Mouse (Mus musculus) intestine, embryonic 14.5 days (tissue): Measurements from ENCODE around the gene Snx8. TPM values are rescaled to one million over a fixed set of nuclear protein-coding genes. Genes with fewer than 3 reads are reported as not detected.

Source experiments
- ATAC-seq: fragments of 200-750 bp; cut with Nextera tagmentation; replicated peaks from 2 replicates; pipeline ENCODE4 v1.8.0; 2017; ENCODE audit warnings: low read depth, moderate number of reproducible peaks, moderate TSS enrichment, moderate library complexity; ENCODE audit not compliant: low FRiP score, low TSS enrichment
- DNase-seq: peaks from one replicate; pipeline ENCODE4 v3.0.0-alpha.2; 2018; ENCODE audit warnings: low spot score
- H3K27ac ChIP-seq: fragments of 300-500 bp; sonication (generic); 2 replicates; pipeline ENCODE4 v1.5.1; 2014; ENCODE audit warnings: low read depth, mild to moderate bottlenecking, control low read depth
- H3K27me3 ChIP-seq: fragments of 300-500 bp; sonication (generic); replicated peaks from 2 replicates; pipeline ENCODE4 v1.6.1; 2014; ENCODE audit warnings: low read length, control low read depth; ENCODE audit not compliant: control insufficient read depth, insufficient read depth
- H3K36me3 ChIP-seq: fragments of 300-500 bp; sonication (generic); 2 replicates; pipeline ENCODE4 v1.6.1; 2014; ENCODE audit warnings: low read length, control low read depth; ENCODE audit not compliant: control insufficient read depth, insufficient read depth
- H3K4me1 ChIP-seq: fragments of 300-500 bp; sonication (generic); replicated peaks from 2 replicates; pipeline ENCODE4 v1.6.1; 2014; ENCODE audit warnings: low read length, control low read depth, mixed read lengths; ENCODE audit not compliant: control insufficient read depth, insufficient read depth
- H3K4me2 ChIP-seq: fragments of 300-500 bp; sonication (generic); 2 replicates; pipeline ENCODE4 v1.6.1; 2014; ENCODE audit warnings: low read length
- H3K4me3 ChIP-seq: fragments of 300-500 bp; sonication (generic); 2 replicates; pipeline ENCODE4 v1.5.1; 2014; ENCODE audit warnings: low read depth, low read length, control low read depth, mixed read lengths
- H3K9ac ChIP-seq: fragments of 300-500 bp; sonication (generic); 2 replicates; pipeline ENCODE4 v1.6.1; 2014; ENCODE audit warnings: mild to moderate bottlenecking, low read length
- H3K9me3 ChIP-seq: fragments of 300-500 bp; sonication (generic); 2 replicates; pipeline ENCODE4 v1.6.1; 2016; ENCODE audit warnings: low read length, control low read depth; ENCODE audit not compliant: control insufficient read depth
- WGBS: fragments of 180-500 bp; shearing (Covaris S2); extraction: QIAGEN DNeasy Blood & Tissue Kit; methylation state at CpG from one replicate; pipeline ENCODE4 v1.1.7; 2014; 5-methylcytosine and 5-hydroxymethylcytosine counted together
- microRNA-seq: library from miRNA; unstranded; fragments of <30 nt; microRNA quantifications from one replicate; pipeline ENCODE4, GENCODE M21; 2016
- polyA plus RNA-seq: library from polyadenylated mRNA; unstranded; fragments of >200 nt; fragmentation: Nextera tagmentation; extraction: Ambion mirVana; gene quantifications from 2 replicates; pipeline ENCODE4 v1.2.1, GENCODE M21; 2014

The Snx8 gene
- polyA plus RNA-seq, 1 experiment from 2014 or later, result 9.3 TPM

DNA sequence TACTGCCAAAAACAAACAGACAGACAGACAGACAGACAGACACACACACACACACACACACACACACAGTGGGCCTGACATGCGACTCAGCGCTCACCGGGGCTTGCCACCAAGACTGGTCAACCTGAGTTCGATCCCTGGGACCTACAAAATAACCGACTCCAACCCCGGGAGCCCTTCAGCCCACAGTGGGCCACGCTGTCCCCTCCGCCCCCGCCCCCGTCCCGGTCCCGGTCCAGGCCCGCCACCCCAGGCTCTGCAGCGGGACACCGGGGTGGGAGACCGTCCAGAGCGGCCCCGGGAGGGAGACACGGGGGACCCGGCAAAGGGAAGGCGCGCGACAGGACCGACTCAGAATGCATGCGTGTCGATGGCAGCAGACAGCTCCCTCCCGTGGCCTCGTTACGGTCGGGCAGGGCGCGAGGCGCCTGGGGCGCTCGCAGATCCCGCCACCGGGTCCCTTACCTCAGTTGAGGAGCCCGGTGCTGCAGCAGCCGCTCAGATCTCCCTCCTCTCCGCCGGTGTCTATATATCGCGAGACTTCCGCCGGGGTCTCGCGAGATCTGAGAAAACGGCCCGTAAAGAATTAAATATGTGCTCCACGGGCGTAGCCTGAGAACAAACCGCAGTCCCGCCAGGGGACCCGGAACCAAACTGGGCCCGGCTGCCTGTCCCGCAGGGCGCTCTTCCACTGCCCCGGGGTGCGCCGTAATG lies 67.9 kb downstream of the Snx8 start, which contains the start of the genes Mad1l1 and Nudt1:
Gene Mad1l1, minus strand, starts transcription at position 511 of the 714 bp plus-strand sequence.
Gene Nudt1, plus strand, starts transcription at position 615 of the 714 bp plus-strand sequence.
- Histone ChIP-seq H3K36me3 (no peaks in the 10 kb centered on the region), H3K27me3 (no peaks in the 10 kb centered on the region), H3K4me2 (peak within 1 kb of the TSS; percentile 67), H3K27ac (peak within 1 kb of the TSS; percentile 79), H3K9me3 (no peaks in the 10 kb centered on the region), H3K4me1 (peaks cover 8% of the 10 kb centered on the region), H3K4me3 (peak within 1 kb of the TSS; percentile 88), H3K9ac (peak within 1 kb of the TSS; percentile 99)
- DNase-seq (peak; percentile 96), ATAC-seq (peak; percentile 92)
- WGBS, result under 1% methylated on average over 59 of the region's 60 CpGs

DNA sequence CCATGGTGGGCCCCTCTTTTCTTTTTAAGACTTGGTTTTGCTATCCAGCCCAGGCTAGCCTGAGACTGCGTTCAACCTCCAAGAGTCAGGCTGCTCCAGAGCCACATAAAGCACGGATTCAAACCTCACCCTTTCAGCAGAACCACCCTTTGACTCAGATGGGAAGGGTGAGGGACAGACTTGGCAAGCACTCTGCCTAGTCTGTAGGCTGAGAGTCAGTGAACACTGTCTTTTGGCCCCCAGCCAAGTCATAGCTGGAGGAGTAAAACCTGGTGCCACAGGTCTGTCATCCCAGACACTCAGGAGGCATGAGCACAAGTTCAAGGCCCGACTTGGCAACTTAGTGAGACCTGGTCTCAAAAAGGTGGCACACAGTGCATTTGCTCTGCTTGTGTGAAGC lies 72.3 kb downstream of the Snx8 start:
- Histone ChIP-seq H3K9me3 (no peaks in the 10 kb centered on the region), H3K4me3 (no peak overlapping the region), H3K9ac (no peak overlapping the region), H3K27ac (no peak overlapping the region), H3K27me3 (no peaks in the 10 kb centered on the region), H3K36me3 (peaks cover 27% of the 10 kb centered on the region), H3K4me1 (peaks cover 8% of the 10 kb centered on the region), H3K4me2 (no peak overlapping the region)
- DNase-seq (no peak), ATAC-seq (no peak)
- 88% methylated on average over 3 of the region's 3 CpGs for WGBS

DNA sequence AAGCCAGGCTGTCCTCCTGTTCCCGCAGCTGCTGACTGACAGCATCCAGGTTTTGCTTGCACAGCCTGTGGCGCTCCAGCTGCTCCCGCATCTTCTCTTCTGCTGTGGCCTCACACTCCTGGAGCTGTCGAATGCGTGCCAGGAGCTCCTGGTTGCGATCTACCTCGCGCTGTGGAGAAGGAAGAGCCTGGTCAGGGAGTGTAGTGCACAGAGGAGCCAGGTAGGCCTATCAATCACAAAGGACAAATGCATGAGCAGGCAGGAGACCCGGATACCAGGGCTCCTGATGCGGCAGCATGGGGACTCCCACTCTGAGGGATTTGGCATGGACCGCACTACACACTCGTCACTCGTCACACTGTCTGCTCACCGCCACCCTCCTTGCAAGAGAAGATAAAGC lies 81.5 kb downstream of the Snx8 start:
- Histone ChIP-seq H3K9me3 (no peaks in the 10 kb centered on the region), H3K4me3 (no peak overlapping the region), H3K4me2 (no peak overlapping the region), H3K27ac (no peak overlapping the region), H3K4me1 (no peaks in the 10 kb centered on the region), H3K27me3 (no peaks in the 10 kb centered on the region), H3K36me3 (peaks cover 85% of the 10 kb centered on the region), H3K9ac (no peak overlapping the region)
- 90% methylated on average over 14 of the region's 14 CpGs for WGBS
- no peak for ATAC-seq
- DNase-seq, result no peak

- H3K9ac ChIP-seq, result no peak overlapping the region
- H3K27ac ChIP-seq, result no peak overlapping the region
- H3K4me3 ChIP-seq, result no peak overlapping the region
- ATAC-seq (no peak), DNase-seq (no peak)
- no peaks in the 10 kb centered on the region for H3K4me1 ChIP-seq
- WGBS, result 89% methylated on average over 8 of the region's 8 CpGs
- H3K4me2 ChIP-seq, result no peak overlapping the region
- H3K36me3 ChIP-seq, result peaks cover 87% of the 10 kb centered on the region
- no peaks in the 10 kb centered on the region for H3K9me3 ChIP-seq
- H3K27me3 ChIP-seq, result no peaks in the 10 kb centered on the region
Measured at GRCm38 (mm10) chr5:140306016-140306415, 83.0 kb downstream of the Snx8 start.

DNA sequence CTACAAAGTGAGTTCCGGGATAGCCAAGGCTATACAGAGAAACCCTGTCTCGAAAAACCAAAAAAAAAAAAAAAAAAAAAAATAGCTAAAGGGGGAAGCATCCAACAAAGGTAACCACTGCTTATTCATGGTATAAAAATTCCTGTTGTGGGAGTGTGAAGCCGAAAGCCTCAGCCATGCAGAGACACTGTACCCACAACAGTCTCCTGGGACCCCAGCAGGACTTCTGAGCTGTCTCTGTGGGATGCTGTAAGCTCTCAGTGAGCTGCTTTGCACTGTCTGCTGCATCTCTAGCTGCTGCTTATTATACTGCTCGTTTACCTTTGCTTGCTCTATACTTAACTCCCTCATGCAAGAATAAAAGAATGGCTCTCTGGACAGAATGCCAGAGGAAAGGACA lies 90.8 kb downstream of the Snx8 start:
- no peak overlapping the region for H3K27ac ChIP-seq
- H3K4me2 ChIP-seq, result no peak overlapping the region
- no peaks in the 10 kb centered on the region for H3K4me1 ChIP-seq
- WGBS, result 93% methylated on average over 4 of the region's 4 CpGs
- H3K4me3 ChIP-seq, result no peak overlapping the region
- ATAC-seq (no peak), DNase-seq (no peak)
- no peaks in the 10 kb centered on the region for H3K9me3 ChIP-seq
- no peaks in the 10 kb centered on the region for H3K27me3 ChIP-seq
- peaks cover 82% of the 10 kb centered on the region for H3K36me3 ChIP-seq
- H3K9ac ChIP-seq, result no peak overlapping the region

DNA sequence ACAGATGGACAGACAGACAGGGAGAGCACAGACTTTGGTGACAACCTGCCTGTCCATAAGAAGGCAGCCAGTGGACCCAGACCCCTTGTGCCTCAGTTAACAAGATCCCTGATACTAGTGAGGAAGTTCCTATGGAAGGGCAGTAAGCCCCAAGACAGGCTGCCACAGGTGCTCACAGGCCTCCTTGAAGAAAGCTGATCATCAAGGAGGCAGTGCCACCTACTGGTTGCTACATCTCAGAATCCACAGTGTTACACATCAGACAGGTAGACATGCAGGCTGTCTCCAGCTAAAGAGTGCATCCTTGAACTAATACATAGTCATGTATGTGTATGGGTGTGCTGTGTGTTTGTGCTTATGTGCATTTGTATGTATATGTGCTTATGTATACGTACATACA lies 96.9 kb downstream of the Snx8 start:
- H3K36me3 ChIP-seq, result peaks cover 66% of the 10 kb centered on the region
- H3K4me3 ChIP-seq, result no peak overlapping the region
- no peak overlapping the region for H3K4me2 ChIP-seq
- no peak overlapping the region for H3K27ac ChIP-seq
- no peaks in the 10 kb centered on the region for H3K4me1 ChIP-seq
- 0 out of 2 replicates have a peak, but pooled peaks have one; percentile 27 for ATAC-seq
- H3K9ac ChIP-seq, result no peak overlapping the region
- H3K9me3 ChIP-seq, result no peaks in the 10 kb centered on the region
- peak; percentile 63 for DNase-seq
- no peaks in the 10 kb centered on the region for H3K27me3 ChIP-seq
- 77% methylated on average over 1 of the region's 1 CpGs for WGBS

Small RNAs within 50 kb of the gene (microRNA-seq; reads per million reads assigned to microRNA genes)
- 0.42 reads per million for gene Mir7038

Other genes starting within 250 kb of the Snx8 start
- 41.8 and 42.3 TPM in 2 replicates for gene Mad1l1, start 67.7 kb downstream of the Snx8 start, polyA plus RNA-seq
- gene Nudt1, start 67.6 kb downstream of the Snx8 start, polyA plus RNA-seq, result 43.5 and 49.6 TPM in 2 replicates
- 19.5 and 20.9 TPM in 2 replicates for gene Mrm2, start 57.4 kb downstream of the Snx8 start, polyA plus RNA-seq
- gene Eif3b, start 30.1 kb upstream of the Snx8 start, polyA plus RNA-seq, result 155 and 162 TPM in 2 replicates
- gene Gm4869, start 56.4 kb upstream of the Snx8 start, polyA plus RNA-seq, result not detected in 2 replicates
- gene Chst12, start 116.3 kb upstream of the Snx8 start, polyA plus RNA-seq, result 20.7 TPM in 2 replicates
- 0.54 TPM in 1 of 2 replicates, not detected in the other for gene Grifin, start 175.8 kb upstream of the Snx8 start, polyA plus RNA-seq
- 12.6 and 15.4 TPM in 2 replicates for gene Lfng, start 218.1 kb upstream of the Snx8 start, polyA plus RNA-seq